ENCODE assay signal across 8 mouse cellular contexts in the genomic region with DNA sequence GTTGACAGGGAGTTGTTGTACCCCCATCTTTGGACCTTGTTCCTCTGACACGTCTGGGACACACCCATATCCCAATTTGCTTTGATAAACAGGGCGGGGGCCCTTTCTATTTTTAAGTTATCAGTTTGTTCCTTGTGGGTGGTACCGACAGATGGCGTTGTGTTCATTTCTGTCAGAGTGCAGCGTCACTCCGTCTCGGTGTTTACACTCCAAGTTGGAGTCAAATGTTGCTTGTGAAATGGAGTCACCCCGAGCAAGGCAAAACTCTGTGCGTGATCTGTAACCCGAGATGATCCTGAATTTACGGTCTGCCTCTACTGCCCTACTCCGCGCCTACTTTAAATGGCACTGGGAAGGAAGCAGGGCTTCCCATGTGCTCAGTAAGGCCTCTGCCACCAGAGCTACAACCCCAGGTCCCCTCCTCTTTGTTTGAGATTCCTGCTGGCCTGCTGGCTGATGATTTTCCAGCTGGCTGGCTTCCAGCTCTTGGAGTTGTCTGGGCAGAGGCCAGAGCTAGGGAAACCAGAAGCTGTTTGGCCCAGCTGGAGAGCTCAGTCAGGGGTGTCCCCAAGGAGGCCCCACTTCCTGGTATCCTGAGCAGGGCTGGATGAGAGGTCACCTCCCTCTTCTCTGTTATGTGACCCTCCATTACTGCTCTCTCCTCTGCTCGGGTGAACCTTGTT. TPM values are rescaled to one million over a fixed set of nuclear protein-coding genes. Genes with fewer than 3 reads are reported as not detected.
DNase-seq lines count a peak whose midpoint lies in the region; ATAC-seq and TF ChIP-seq lines count a peak whose summit lies in the region.

No protein-coding gene starts in this region.

- no peak overlapping the region for H3K4me3 ChIP-seq in forebrain, embryonic 13.5 days
- H3K4me3 ChIP-seq in thymus, adult 2 months (ENCODE audit: control insufficient read depth, insufficient read depth, low read length): no peak overlapping the region

- H3K36me3 ChIP-seq in forebrain, embryonic 13.5 days (ENCODE audit: poor library complexity, severe bottlenecking): no peaks in the 10 kb centered on the region
- H3K36me3 ChIP-seq in thymus, adult 2 months (ENCODE audit: control insufficient read depth, insufficient read depth, low read length): no peaks in the 10 kb centered on the region

- no peaks in the 10 kb centered on the region for H3K9me3 ChIP-seq in forebrain, embryonic 13.5 days (replicated peaks)

- peak overlapping the region; percentile 31; the same call in 1 of the 2 replicates for H3K9ac ChIP-seq in forebrain, embryonic 13.5 days

- peak; percentile 77 for ATAC-seq in forebrain, embryonic 13.5 days

- H3K4me1 ChIP-seq in forebrain, embryonic 13.5 days: peaks cover 10% of the 10 kb centered on the region
- H3K4me1 ChIP-seq in thymus, adult 2 months (replicated peaks; ENCODE audit: control insufficient read depth, insufficient read depth, low read length): peaks cover 9% of the 10 kb centered on the region

- peak overlapping the region; percentile 14 for H3K4me2 ChIP-seq in forebrain, embryonic 13.5 days

- intact Hi-C loops in heart, postnatal 25 days (cut with DNase I): loop anchor here (2.0 kb wide), 1 partner anchor 22 kb away; no protein-coding TSS in a partner anchor

- no peak for TF ChIP-seq POLR2A in thymus, adult 2 months (IDR thresholded peaks at IDR 0.05; ENCODE audit: control insufficient read depth, extremely low read depth, insufficient read depth, low read length, poor library complexity)

- H3K27me3 ChIP-seq in forebrain, embryonic 13.5 days: no peaks in the 10 kb centered on the region
- H3K27me3 ChIP-seq in thymus, adult 2 months (ENCODE audit: control insufficient read depth, insufficient read depth, low read length): no peaks in the 10 kb centered on the region

- no peak for TF ChIP-seq CTCF in thymus, adult 2 months (IDR thresholded peaks at IDR 0.05; ENCODE audit: borderline replicate concordance, control insufficient read depth, extremely low read depth, insufficient read depth, low read length, poor library complexity)

- 30% methylated on average over 14 of the region's 14 CpGs for WGBS in forebrain, embryonic 13.5 days
- 66% methylated on average over 14 of the region's 14 CpGs for WGBS in thymus, adult 2 months

- peak overlapping the region; percentile 57 for H3K27ac ChIP-seq in forebrain, embryonic 13.5 days
- no peak overlapping the region for H3K27ac ChIP-seq in thymus, adult 2 months (ENCODE audit: control insufficient read depth, insufficient read depth, low read length)

- peak; percentile 89 for DNase-seq in Muller cell, postnatal 12 days (ENCODE audit: inconsistent ontology term)
- peak; percentile 67 for DNase-seq in brain, adult 2 months (ENCODE audit: low read depth, low spot score)
- peak; percentile 86 for DNase-seq in heart, postnatal 25 days (ENCODE audit: low spot score)
- DNase-seq in layer of hippocampus, adult 18-20 months (ENCODE audit: low spot score in 2 of 2): peak; percentile 20 to 76
- peak; percentile 92 for DNase-seq in lung, postnatal 25 days (ENCODE audit: low spot score)
- peak; percentile 69 for DNase-seq in right cerebral cortex, postnatal 14 days
- no peak for DNase-seq in thymus, adult 2 months

RNA-seq across cellular contexts. Expression of a gene that starts 13.1 kb away (rescaled TPM):
- not detected in 2 replicates for polyA plus RNA-seq in forebrain, embryonic 13.5 days (2015; fragmentation: Nextera tagmentation; extraction: Ambion mirVana)
- under 1 TPM in 1 of 2 experiments, not detected in 1; 0.42 TPM for total RNA-seq in heart, postnatal 25 days (2021)
- total RNA-seq in layer of hippocampus, adult 18-20 months (2021): not detected
- 0.29 and 0.65 TPM in 2 replicates for polyA plus RNA-seq in thymus, adult 2 months (2012; rRNA removed)

RNA-seq across cellular contexts. Expression of a gene that starts 15.4 kb away (rescaled TPM):
- 0.15 and 0.25 TPM in 2 replicates for polyA plus RNA-seq in forebrain, embryonic 13.5 days (2015; fragmentation: Nextera tagmentation; extraction: Ambion mirVana)
- under 1 TPM; 0.05 to 0.50 TPM for total RNA-seq in heart, postnatal 25 days (2021)
- total RNA-seq in layer of hippocampus, adult 18-20 months (2021): 1 to 10 TPM; 4.1 to 5.5 TPM
- 5.3 and 6.8 TPM in 2 replicates for polyA plus RNA-seq in thymus, adult 2 months (2012; rRNA removed)

RNA-seq across cellular contexts. Expression of a gene that starts 21.2 kb away (rescaled TPM):
- 107 and 115 TPM in 2 replicates for polyA plus RNA-seq in forebrain, embryonic 13.5 days (2015; fragmentation: Nextera tagmentation; extraction: Ambion mirVana)
- total RNA-seq in heart, postnatal 25 days (2021): 10 to 100 TPM; 54.9 to 64.2 TPM
- 10 to 100 TPM; 56.9 to 70.4 TPM for total RNA-seq in layer of hippocampus, adult 18-20 months (2021)
- polyA plus RNA-seq in thymus, adult 2 months (2012; rRNA removed): 60.8 and 80.1 TPM in 2 replicates
